Mouse (Mus musculus) forebrain, postnatal 0 days (tissue): Measurements from ENCODE around the gene Ccser1. TPM values are rescaled to one million over a fixed set of nuclear protein-coding genes. Genes with fewer than 3 reads are reported as not detected.

Source experiments
- ATAC-seq: fragments of 200-750 bp; cut with Nextera tagmentation; 2 replicates; pipeline ENCODE4 v1.8.0; 2017; ENCODE audit warnings: mild to moderate bottlenecking, moderate library complexity
- DNase-seq: peaks from one replicate; pipeline ENCODE4 v3.0.0-alpha.2; 2015
- H3K27ac ChIP-seq: fragments of 300-500 bp; sonication (generic); 2 replicates; pipeline ENCODE4 v1.5.1; 2014; ENCODE audit warnings: low read depth, mild to moderate bottlenecking, antibody characterized with exemption, low read length, moderate library complexity, mixed read lengths
- H3K27me3 ChIP-seq: fragments of 300-500 bp; sonication (generic); 2 replicates; pipeline ENCODE4 v1.6.1; 2014; ENCODE audit warnings: mild to moderate bottlenecking, low read length, mixed read lengths; ENCODE audit not compliant: insufficient read depth
- H3K36me3 ChIP-seq: fragments of 300-500 bp; sonication (generic); 2 replicates; pipeline ENCODE4 v1.6.1; 2014; ENCODE audit warnings: mild to moderate bottlenecking, moderate library complexity; ENCODE audit not compliant: insufficient read depth
- H3K4me1 ChIP-seq: fragments of 300-500 bp; sonication (generic); 2 replicates; pipeline ENCODE4 v1.6.1; 2014; ENCODE audit warnings: antibody characterized with exemption; ENCODE audit not compliant: insufficient read depth
- H3K4me2 ChIP-seq: fragments of 300-500 bp; sonication (generic); 2 replicates; pipeline ENCODE4 v1.6.1; 2014; ENCODE audit warnings: low read depth, mild to moderate bottlenecking, moderate library complexity
- H3K4me3 ChIP-seq: fragments of 300-500 bp; sonication (generic); 2 replicates; pipeline ENCODE4 v1.5.1; 2014; ENCODE audit warnings: low read depth, low read length, mixed read lengths
- H3K9ac ChIP-seq: fragments of 300-500 bp; sonication (generic); 2 replicates; pipeline ENCODE4 v1.6.1; 2014; ENCODE audit warnings: mild to moderate bottlenecking
- H3K9me3 ChIP-seq: fragments of 300-500 bp; sonication (generic); 2 replicates; pipeline ENCODE4 v1.6.1; 2016; ENCODE audit warnings: low read length
- CTCF ChIP-seq: sonication (generic); IDR thresholded peaks from 2 replicates; pipeline ENCODE4 v1.5.1; 2016; ENCODE audit warnings: antibody characterized with exemption, control low read depth, low read depth
- WGBS: fragments of 180-500 bp; shearing (Covaris S2); extraction: QIAGEN DNeasy Blood & Tissue Kit; methylation state at CpG from one replicate; pipeline ENCODE4 v1.1.7; 2014; 5-methylcytosine and 5-hydroxymethylcytosine counted together
- polyA plus RNA-seq: library from polyadenylated mRNA; unstranded; fragments of >200 nt; fragmentation: Nextera tagmentation; extraction: Ambion mirVana; gene quantifications from 2 replicates; pipeline ENCODE4 v1.2.1, GENCODE M21; 2015
- total RNA-seq: library from RNA; depleted of rRNA; stranded (reverse); fragments of >200 nt; gene quantifications from 2 replicates; pipeline ENCODE4 v1.2.3, GENCODE M21; 2014

Gene Ccser1
- total and polyA plus RNA-seq, 2 experiments from 2014 or later, result 14.4 to 58.1 TPM

DNA sequence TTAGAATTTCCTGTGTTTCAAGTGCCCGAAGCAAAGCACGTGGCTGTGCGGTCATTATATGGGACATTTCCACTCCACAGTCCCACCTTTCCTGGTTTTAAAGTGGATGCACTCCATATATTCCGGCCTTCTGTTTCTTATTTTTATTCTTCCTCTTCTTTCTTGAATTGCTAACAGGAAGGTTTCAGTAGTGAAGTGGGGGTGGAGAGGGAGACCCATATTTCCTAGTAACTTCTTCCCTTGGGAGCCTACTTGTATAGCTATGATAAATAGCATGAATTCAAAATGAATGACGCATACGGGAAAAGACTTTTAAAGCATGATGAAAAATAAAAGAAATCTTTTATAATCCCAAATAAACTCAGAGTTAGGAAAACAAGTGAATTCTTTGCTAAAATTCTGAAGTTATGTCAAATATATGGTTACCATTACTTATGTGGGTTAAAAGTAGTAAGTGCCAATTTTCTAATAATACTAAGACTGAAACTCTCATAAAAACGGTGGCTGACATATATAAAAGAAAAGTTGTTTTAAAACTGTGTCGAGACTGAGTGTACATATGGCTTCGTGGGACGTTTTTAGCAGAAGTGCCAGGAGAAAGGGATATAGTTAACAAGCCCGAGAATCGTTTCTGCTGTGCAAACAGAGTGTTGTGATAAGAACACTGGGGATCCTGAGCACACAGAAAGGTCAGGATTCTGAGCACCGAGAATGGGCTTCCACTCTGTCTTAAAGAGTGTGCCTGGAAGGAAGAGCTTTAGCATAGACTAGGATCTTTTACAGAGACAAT, 11.7 kb downstream of the Ccser1 start:
- no peaks in the 10 kb centered on the region for H3K27me3 ChIP-seq
- H3K9me3 ChIP-seq, result no peaks in the 10 kb centered on the region
- H3K4me2 ChIP-seq, result no peak overlapping the region
- H3K4me1 ChIP-seq, result no peaks in the 10 kb centered on the region
- no peak for ATAC-seq
- 77% methylated on average over 13 of the region's 13 CpGs for WGBS
- H3K4me3 ChIP-seq, result no peak overlapping the region
- H3K27ac ChIP-seq, result no peak overlapping the region
- H3K9ac ChIP-seq, result no peak overlapping the region
- no peaks in the 10 kb centered on the region for H3K36me3 ChIP-seq
- no peak for TF ChIP-seq CTCF
- no peak for DNase-seq

DNA sequence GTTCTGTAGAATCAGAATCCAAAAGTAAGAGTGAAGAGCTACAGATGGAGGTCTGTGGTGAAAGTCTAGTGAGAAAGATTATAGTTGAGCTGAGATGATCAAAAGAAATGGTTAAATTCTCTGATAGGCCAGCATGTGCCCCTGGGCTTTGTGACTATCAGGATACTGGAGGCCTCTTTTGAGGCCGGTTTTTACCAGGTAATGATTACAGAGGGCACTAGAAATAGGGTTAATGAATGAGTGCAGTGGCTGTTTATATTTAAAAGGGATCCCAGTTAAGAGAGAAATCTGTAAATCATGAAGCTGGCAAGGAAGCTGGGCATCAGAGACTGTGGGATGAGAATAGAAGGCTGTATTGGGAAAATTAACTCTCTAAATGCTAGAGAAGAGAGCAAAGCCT, 23.2 kb downstream of the Ccser1 start:
- H3K4me2 ChIP-seq, result no peak overlapping the region
- ATAC-seq, result no peak
- no peaks in the 10 kb centered on the region for H3K4me1 ChIP-seq
- no peaks in the 10 kb centered on the region for H3K27me3 ChIP-seq
- WGBS, result 45% methylated on average over 1 of the region's 1 CpGs
- H3K4me3 ChIP-seq, result no peak overlapping the region
- H3K9me3 ChIP-seq, result no peaks in the 10 kb centered on the region
- TF ChIP-seq CTCF, result no peak
- no peak for DNase-seq
- H3K9ac ChIP-seq, result no peak overlapping the region
- H3K27ac ChIP-seq, result no peak overlapping the region
- H3K36me3 ChIP-seq, result no peaks in the 10 kb centered on the region

DNA sequence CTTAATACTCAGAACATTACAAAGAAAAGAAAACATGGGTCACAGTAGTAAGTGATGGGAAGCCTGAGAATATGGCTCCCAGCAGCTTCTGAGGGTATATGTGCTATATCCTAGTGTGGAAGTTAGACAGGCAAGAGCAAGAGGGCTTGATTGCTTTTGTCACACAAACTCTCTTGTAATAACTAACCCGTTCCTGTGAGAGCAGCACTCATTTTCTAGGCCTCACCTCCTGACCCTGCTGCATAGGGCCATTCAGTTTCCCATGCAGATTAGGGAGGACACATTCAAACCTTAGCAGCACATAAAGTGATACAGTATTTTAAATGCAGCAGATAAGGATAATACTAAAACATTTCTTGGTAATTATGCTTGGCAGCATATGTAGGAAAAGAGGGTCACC, 25.9 kb downstream of the Ccser1 start:
- Histone ChIP-seq H3K4me1 (no peaks in the 10 kb centered on the region; the same call in 1 of the 2 replicates), H3K4me3 (no peak overlapping the region), H3K27me3 (no peaks in the 10 kb centered on the region), H3K9ac (no peak overlapping the region), H3K9me3 (no peaks in the 10 kb centered on the region), H3K27ac (no peak overlapping the region), H3K4me2 (no peak overlapping the region), H3K36me3 (no peaks in the 10 kb centered on the region)
- ATAC-seq (no peak), DNase-seq (no peak)
- WGBS, result 32% methylated on average over 1 of the region's 1 CpGs
- TF ChIP-seq CTCF, result no peak

DNA sequence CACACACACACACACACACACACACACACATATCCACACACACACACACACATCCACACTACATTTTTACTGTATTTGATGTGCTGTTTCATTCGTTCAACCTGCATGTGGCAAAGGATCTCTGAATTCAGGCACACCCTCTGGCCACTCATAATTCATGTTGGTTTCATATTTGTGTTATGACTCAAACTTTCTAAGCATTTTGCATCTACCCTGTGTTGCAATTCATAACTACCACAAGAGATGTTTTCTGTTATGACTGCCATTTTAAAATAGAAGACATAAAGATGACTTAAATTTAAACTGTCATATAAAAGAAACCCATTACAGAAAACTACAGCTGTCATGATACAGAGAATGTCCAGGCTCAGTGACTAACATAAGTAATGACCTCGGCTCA, 26.5 kb downstream of the Ccser1 start:
- H3K36me3 ChIP-seq, result no peaks in the 10 kb centered on the region
- DNase-seq (no peak), ATAC-seq (no peak)
- H3K4me1 ChIP-seq, result no peaks in the 10 kb centered on the region; the same call in 1 of the 2 replicates
- H3K9me3 ChIP-seq, result no peaks in the 10 kb centered on the region
- no peak overlapping the region for H3K4me2 ChIP-seq
- no peak for TF ChIP-seq CTCF
- WGBS, result 86% methylated on average over 2 of the region's 2 CpGs
- H3K27me3 ChIP-seq, result no peaks in the 10 kb centered on the region
- H3K27ac ChIP-seq, result no peak overlapping the region
- H3K4me3 ChIP-seq, result no peak overlapping the region
- H3K9ac ChIP-seq, result no peak overlapping the region

DNA sequence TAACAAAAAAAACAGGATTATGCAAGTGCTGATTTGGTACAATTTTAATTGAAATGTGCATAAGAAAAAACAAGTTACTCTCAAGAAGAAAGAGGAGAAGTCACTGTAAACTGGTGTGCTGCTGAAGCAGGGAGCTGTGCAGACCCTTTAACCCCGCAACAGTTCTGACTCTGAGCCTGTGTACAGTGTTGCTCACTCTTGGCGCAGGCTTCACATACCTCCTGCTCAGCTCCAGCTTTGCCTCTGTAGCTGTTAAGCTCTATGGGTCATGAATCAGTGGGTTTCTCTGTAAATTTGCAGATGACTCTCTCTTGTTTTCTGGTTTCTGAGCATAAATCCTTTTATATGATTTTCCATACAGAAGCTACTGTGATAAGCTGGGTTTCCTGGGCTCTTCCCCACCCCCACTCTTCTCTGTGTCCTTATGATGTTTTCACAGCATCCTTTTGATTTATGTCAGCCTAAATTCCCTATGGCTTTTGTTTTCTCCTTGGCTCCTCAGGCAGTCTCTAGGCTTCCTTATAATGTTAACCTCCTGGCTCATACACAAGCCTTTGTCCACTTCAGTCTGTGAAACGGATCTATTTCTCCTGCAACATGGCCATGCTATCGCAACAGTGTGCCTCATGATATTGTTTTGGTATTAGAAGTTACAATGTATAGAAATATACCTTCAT, 30.1 kb downstream of the Ccser1 start:
- ATAC-seq, result no peak
- WGBS, result 50% methylated on average over 4 of the region's 4 CpGs
- no peaks in the 10 kb centered on the region for H3K27me3 ChIP-seq
- no peak overlapping the region for H3K4me2 ChIP-seq
- H3K4me1 ChIP-seq, result no peaks in the 10 kb centered on the region; the same call in 1 of the 2 replicates
- H3K27ac ChIP-seq, result no peak overlapping the region
- H3K9me3 ChIP-seq, result no peaks in the 10 kb centered on the region
- H3K9ac ChIP-seq, result no peak overlapping the region
- H3K36me3 ChIP-seq, result no peaks in the 10 kb centered on the region
- no peak overlapping the region for H3K4me3 ChIP-seq
- no peak for TF ChIP-seq CTCF
- DNase-seq, result no peak

DNA sequence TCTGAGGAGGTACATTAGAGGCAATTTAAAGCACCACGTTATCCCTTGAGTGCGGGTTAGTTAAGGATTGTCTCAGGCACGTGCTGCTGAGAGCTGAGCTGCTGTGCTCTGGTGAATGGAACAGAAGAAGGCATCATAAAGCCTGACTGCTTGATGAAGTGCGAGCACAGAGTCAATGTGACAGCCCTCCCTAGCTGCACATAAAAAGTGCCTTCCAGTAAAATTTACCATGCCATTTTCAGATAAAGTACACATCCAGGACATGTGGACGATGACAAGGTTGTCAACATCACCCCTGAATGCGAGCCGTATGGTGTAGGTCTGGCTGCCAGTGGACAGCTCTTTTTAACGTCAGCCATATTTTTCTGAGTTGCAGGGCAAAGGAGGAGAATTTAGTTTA, 35.6 kb downstream of the Ccser1 start:
- Histone ChIP-seq H3K4me2 (no peak overlapping the region), H3K27ac (no peak overlapping the region), H3K9me3 (no peaks in the 10 kb centered on the region), H3K4me1 (no peaks in the 10 kb centered on the region), H3K36me3 (no peaks in the 10 kb centered on the region), H3K27me3 (no peaks in the 10 kb centered on the region), H3K4me3 (no peak overlapping the region), H3K9ac (no peak overlapping the region)
- DNase-seq (no peak), ATAC-seq (no peak)
- no peak for TF ChIP-seq CTCF
- 71% methylated on average over 8 of the region's 8 CpGs for WGBS

DNA sequence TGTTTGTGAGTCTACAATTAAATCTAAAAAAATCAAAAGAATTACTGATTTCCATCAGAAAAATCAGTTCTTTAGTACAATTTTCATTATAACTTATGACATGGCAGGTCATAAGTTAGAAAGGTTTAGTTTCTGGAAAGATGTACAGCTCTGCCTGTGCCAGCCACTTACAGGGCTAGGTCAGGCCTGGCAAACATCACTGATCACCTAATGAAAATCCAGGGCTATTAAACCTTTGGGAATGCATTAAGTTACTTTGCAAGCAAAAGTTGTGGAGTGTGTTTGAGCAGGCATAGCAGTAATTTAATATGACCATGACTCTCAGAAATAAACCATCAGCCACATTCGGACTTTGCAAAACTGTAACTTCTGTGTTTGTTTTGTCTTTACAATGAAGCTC, 36.4 kb downstream of the Ccser1 start:
- DNase-seq (no peak), ATAC-seq (no peak)
- Histone ChIP-seq H3K4me3 (no peak overlapping the region), H3K36me3 (no peaks in the 10 kb centered on the region), H3K27ac (no peak overlapping the region), H3K27me3 (no peaks in the 10 kb centered on the region), H3K4me2 (no peak overlapping the region), H3K4me1 (no peaks in the 10 kb centered on the region), H3K9ac (no peak overlapping the region), H3K9me3 (no peaks in the 10 kb centered on the region)
- WGBS, result 95% methylated on average over 1 of the region's 1 CpGs
- TF ChIP-seq CTCF, result no peak
